Mouse (Mus musculus) neural tube, embryonic 14.5 days (tissue): ENCODE data around the gene Slc6a21. TPM values are rescaled to one million over a fixed set of nuclear protein-coding genes. Genes with fewer than 3 reads are reported as not detected.

Experiments
- ATAC-seq: fragments of 200-750 bp; cut with Nextera tagmentation; 2 replicates; pipeline ENCODE4 v1.8.0; 2017; ENCODE audit warnings: low read depth, mild to moderate bottlenecking, moderate TSS enrichment, moderate library complexity
- H3K27ac ChIP-seq: fragments of 300-500 bp; sonication (generic); 2 replicates; pipeline ENCODE4 v1.5.1; 2014; ENCODE audit warnings: low read depth, mild to moderate bottlenecking, control low read depth, low read length, moderate library complexity, mixed read lengths
- H3K27me3 ChIP-seq: fragments of 300-500 bp; sonication (generic); 2 replicates; pipeline ENCODE4 v1.6.1; 2014; ENCODE audit warnings: low read length; ENCODE audit not compliant: control insufficient read depth, insufficient read depth
- H3K36me3 ChIP-seq: fragments of 300-500 bp; sonication (generic); 2 replicates; pipeline ENCODE4 v1.6.1; 2014; ENCODE audit warnings: low read length, mixed read lengths; ENCODE audit not compliant: control insufficient read depth, insufficient read depth
- H3K4me1 ChIP-seq: fragments of 300-500 bp; sonication (generic); 2 replicates; pipeline ENCODE4 v1.6.1; 2014; ENCODE audit warnings: low read length; ENCODE audit not compliant: control insufficient read depth, insufficient read depth
- H3K4me2 ChIP-seq: fragments of 300-500 bp; sonication (generic); 2 replicates; pipeline ENCODE4 v1.6.1; 2014; ENCODE audit warnings: mild to moderate bottlenecking, low read depth, low read length, control low read depth
- H3K4me3 ChIP-seq: fragments of 300-500 bp; sonication (generic); 2 replicates; pipeline ENCODE4 v1.5.1; 2014; ENCODE audit warnings: low read depth, low read length, control low read depth, mixed read lengths
- H3K9ac ChIP-seq: fragments of 300-500 bp; sonication (generic); replicated peaks from 2 replicates; pipeline ENCODE4 v1.6.1; 2014; ENCODE audit warnings: low read depth, mild to moderate bottlenecking, control low read depth, low read length, mixed read lengths
- H3K9me3 ChIP-seq: fragments of 300-500 bp; sonication (generic); 2 replicates; pipeline ENCODE4 v1.6.1; 2016; ENCODE audit warnings: low read length; ENCODE audit not compliant: control insufficient read depth
- WGBS: fragments of 180-500 bp; shearing (Covaris S2); extraction: QIAGEN DNeasy Blood & Tissue Kit; methylation state at CpG from one replicate; pipeline ENCODE4 v1.1.7; 2014; 5-methylcytosine and 5-hydroxymethylcytosine counted together
- polyA plus RNA-seq: library from polyadenylated mRNA; unstranded; fragments of >200 nt; fragmentation: Nextera tagmentation; extraction: Ambion mirVana; gene quantifications from 2 replicates; pipeline ENCODE4 v1.2.1, GENCODE M21; 2014

Slc6a21 gene
- polyA plus RNA-seq, 1 experiment from 2014 or later = not detected

GRCm38 (mm10) chr7:45234333-45234841 is 42.9 kb upstream of the Slc6a21 start:
- 7% methylated on average over 29 of the region's 29 CpGs for WGBS
- H3K27me3 ChIP-seq = peaks cover 3% of the 10 kb centered on the region; the same call in 1 of the 2 replicates
- no peak overlapping the region; the same call in 1 of the 2 replicates for H3K4me2 ChIP-seq
- no peak overlapping the region for H3K9ac ChIP-seq
- H3K9me3 ChIP-seq = no peaks in the 10 kb centered on the region
- peaks cover 7% of the 10 kb centered on the region for H3K4me1 ChIP-seq
- no peak overlapping the region for H3K27ac ChIP-seq
- H3K4me3 ChIP-seq = no peak overlapping the region
- H3K36me3 ChIP-seq = 0 out of 2 replicates have a peak, but pooled peaks cover under 1% of the 10 kb centered on the region
- ATAC-seq = no peak

GRCm38 (mm10) chr7:45234922-45235571 is 42.3 kb upstream of the Slc6a21 start:
- 5% methylated on average over 21 of the region's 21 CpGs for WGBS
- no peak overlapping the region for H3K27ac ChIP-seq

DNA sequence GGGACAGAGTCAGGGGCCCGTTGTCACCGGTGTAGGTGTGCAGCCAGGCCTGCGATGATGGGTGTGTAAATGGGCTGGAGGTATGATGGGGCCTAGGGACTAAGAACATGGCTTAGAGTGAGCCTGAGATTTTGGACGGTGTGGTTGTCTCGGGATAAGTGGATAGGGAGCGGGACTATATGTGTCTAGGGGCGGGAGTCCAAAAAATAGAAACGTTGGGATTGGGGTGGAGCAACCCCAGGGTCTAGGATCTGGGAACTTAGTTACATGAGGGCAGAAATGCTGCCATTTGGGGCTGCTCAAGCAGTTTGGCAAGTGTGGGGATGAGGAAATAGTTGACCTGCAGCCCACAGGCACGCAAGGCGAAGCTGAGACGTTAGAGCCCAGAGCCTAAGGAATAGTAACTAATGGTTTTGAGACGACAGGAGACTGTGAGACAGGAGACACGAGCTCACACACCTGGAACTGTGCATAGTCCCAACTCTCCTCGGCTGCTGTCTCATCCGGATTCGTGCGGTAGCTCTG is 41.6 kb upstream of the Slc6a21 start:
- WGBS = 31% methylated on average over 17 of the region's 17 CpGs
- Histone ChIP-seq H3K4me2 (no peak overlapping the region; the same call in 1 of the 2 replicates), H3K9ac (no peak overlapping the region), H3K27ac (no peak overlapping the region), H3K9me3 (no peaks in the 10 kb centered on the region), H3K27me3 (peaks cover 3% of the 10 kb centered on the region; the same call in 1 of the 2 replicates), H3K4me1 (peaks cover 8% of the 10 kb centered on the region), H3K4me3 (no peak overlapping the region), H3K36me3 (no peaks in the 10 kb centered on the region)
- no peak for ATAC-seq

More at GRCm38 (mm10) chr7:45234922-45235571, 42.3 kb upstream of the Slc6a21 start:
- Histone ChIP-seq H3K9me3 (no peaks in the 10 kb centered on the region), H3K4me3 (no peak overlapping the region), H3K27me3 (peaks cover 3% of the 10 kb centered on the region; the same call in 1 of the 2 replicates), H3K9ac (no peak overlapping the region), H3K4me1 (peaks cover 7% of the 10 kb centered on the region), H3K36me3 (no peaks in the 10 kb centered on the region), H3K4me2 (peak overlapping the region; percentile 6)
- peak; percentile 69; the same call in 1 of the 2 replicates for ATAC-seq

GRCm38 (mm10) chr7:45237747-45238699 is 39.3 kb upstream of the Slc6a21 start:
- no peak for ATAC-seq
- no peaks in the 10 kb centered on the region for H3K9me3 ChIP-seq
- 76% methylated on average over 17 of the region's 17 CpGs for WGBS
- peaks cover 3% of the 10 kb centered on the region; the same call in 1 of the 2 replicates for H3K27me3 ChIP-seq
- H3K27ac ChIP-seq = no peak overlapping the region
- H3K36me3 ChIP-seq = no peaks in the 10 kb centered on the region
- H3K9ac ChIP-seq = no peak overlapping the region
- no peak overlapping the region for H3K4me2 ChIP-seq
- H3K4me1 ChIP-seq = peaks cover 12% of the 10 kb centered on the region
- no peak overlapping the region for H3K4me3 ChIP-seq

GRCm38 (mm10) chr7:45238723-45239496 is 38.4 kb upstream of the Slc6a21 start, which contains the start of gene Cd37:
Gene Cd37, minus strand, starts transcription at chr7:45239115.
- Histone ChIP-seq H3K36me3 (no peaks in the 10 kb centered on the region), H3K4me3 (no peak within 1 kb of the TSS), H3K27ac (no peak within 1 kb of the TSS), H3K27me3 (peaks cover 3% of the 10 kb centered on the region; the same call in 1 of the 2 replicates), H3K9ac (no peak within 1 kb of the TSS), H3K4me1 (peaks cover 10% of the 10 kb centered on the region), H3K9me3 (no peaks in the 10 kb centered on the region), H3K4me2 (no peak within 1 kb of the TSS)
- ATAC-seq = no peak
- WGBS = 32% methylated on average over 20 of the region's 20 CpGs

GRCm38 (mm10) chr7:45240109-45240508 is 37.2 kb upstream of the Slc6a21 start:
- H3K4me3 ChIP-seq = no peak overlapping the region
- ATAC-seq = no peak
- no peaks in the 10 kb centered on the region for H3K9me3 ChIP-seq
- no peaks in the 10 kb centered on the region for H3K27me3 ChIP-seq
- 82% methylated on average over 7 of the region's 7 CpGs for WGBS
- no peak overlapping the region for H3K9ac ChIP-seq
- H3K4me2 ChIP-seq = no peak overlapping the region
- no peaks in the 10 kb centered on the region for H3K36me3 ChIP-seq
- H3K27ac ChIP-seq = no peak overlapping the region
- H3K4me1 ChIP-seq = 0 out of 2 replicates have a peak, but pooled peaks cover 5% of the 10 kb centered on the region

DNA sequence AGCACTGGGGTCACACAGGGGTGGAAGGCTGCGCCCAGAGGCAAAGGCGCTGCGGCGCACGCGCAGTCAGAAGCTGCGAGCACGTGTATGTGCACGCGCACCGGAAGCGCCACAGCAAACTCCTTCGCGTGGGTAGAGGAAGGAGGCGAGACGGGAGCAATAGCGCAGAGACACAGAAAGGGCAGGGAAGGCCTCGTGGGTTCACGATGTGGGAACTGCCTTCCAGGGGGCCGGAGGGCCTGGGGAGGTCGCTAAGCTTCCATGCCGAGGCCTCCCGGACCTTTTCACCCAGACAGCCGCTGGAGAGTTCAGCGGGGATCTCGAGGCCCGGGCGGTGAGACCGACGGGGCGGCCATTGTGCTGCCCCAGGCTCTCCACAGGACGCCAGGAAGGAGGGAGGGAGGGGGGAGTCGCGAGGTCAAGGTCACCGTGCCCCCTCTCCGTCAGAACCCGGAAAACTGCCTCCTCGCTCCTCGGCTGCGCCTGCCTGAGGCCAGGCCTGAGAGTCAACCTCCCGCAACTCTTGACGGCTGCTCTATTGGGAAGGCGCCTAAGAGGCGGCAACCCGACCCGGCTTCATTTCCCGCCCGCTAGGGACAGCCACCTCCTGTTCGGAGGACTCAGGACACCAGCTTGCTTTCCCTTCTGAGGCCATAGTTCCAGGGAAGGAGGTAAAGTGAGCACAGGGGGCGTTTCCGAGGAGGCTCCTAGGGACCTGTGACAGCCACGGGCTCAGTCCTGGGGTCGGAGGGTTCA is 36.5 kb upstream of the Slc6a21 start, which contains the start of gene Slc6a16:
Gene Slc6a16, plus strand, starts transcription at position 453 of the 756 bp plus-strand sequence.
- Histone ChIP-seq H3K9ac (peak within 1 kb of the TSS; percentile 44; the same call in 1 of the 2 replicates), H3K36me3 (no peaks in the 10 kb centered on the region), H3K27ac (no peak within 1 kb of the TSS), H3K4me1 (0 out of 2 replicates have a peak, but pooled peaks cover 5% of the 10 kb centered on the region), H3K4me2 (peak within 1 kb of the TSS; percentile 53), H3K9me3 (no peaks in the 10 kb centered on the region), H3K4me3 (peak within 1 kb of the TSS; percentile 31), H3K27me3 (no peaks in the 10 kb centered on the region)
- ATAC-seq = peak; percentile 75; the same call in 1 of the 2 replicates
- 9% methylated on average over 53 of the region's 53 CpGs for WGBS
